ENCODE assay signal across 9 mouse cellular contexts in the genomic region with DNA sequence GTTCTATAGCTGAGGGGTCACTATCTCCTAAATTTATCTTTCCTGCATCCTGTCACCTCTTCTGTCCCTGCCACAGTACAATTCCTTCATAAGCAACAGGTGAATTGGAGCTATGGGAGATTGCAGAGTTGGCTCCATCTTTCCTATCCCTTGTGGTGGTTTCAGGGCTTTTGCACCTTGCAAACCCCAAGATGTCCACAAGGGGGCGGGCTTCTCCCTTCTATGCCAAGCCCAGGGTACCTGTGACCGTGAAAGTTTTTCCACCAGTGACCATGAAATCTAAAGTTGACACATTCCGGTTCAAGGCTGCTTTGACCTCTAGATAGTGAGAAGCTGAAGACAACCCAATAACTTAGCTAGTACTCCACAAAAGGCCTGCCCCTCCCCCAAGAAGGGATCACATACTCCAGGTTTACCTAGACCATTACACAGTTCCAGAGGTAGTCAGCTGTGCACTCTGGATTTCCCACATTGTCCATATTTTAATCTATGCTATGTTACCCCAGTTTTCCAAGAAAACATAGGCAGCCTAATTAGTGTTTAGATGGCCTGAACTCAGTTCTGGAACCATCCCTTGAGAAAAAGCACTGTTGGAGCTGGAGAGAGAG. TPM values are rescaled to one million over a fixed set of nuclear protein-coding genes. Genes with fewer than 3 reads are reported as not detected.
DNase-seq lines count a peak whose midpoint lies in the region; ATAC-seq and TF ChIP-seq lines count a peak whose summit lies in the region.
"Had no signal": no experiment of that assay in that cellular context is flagged by ENCODE, and none has a peak within 500 bp of the region (broad histone marks: within the 10 kb centered on the region; RNA-seq: fewer than 3 reads in every experiment).

No protein-coding gene starts in this region.

- H3K9me3 ChIP-seq in heart, postnatal 0 days (replicated peaks; ENCODE audit: control insufficient read depth, low read length), result no peaks in the 10 kb centered on the region
- H3K9me3 ChIP-seq in lung, embryonic 15.5 days, result no peaks in the 10 kb centered on the region

- peak; percentile 80 for TF ChIP-seq CTCF in heart, postnatal 0 days (IDR thresholded peaks at IDR 0.05; ENCODE audit: low read depth)

- no peak overlapping the region for H3K4me2 ChIP-seq in heart, postnatal 0 days (ENCODE audit: low read depth, low read length)
- no peak overlapping the region for H3K4me2 ChIP-seq in lung, embryonic 15.5 days

- DNase-seq in A20 (ENCODE audit: low read depth, low spot score), result peak; percentile 56
- peak; percentile 27 for DNase-seq in T-cell, adult 2 months (ENCODE audit: low spot score)
- DNase-seq in embryo, embryonic 11 days, result peak; percentile 71
- peak; percentile 35 for DNase-seq in heart, postnatal 0 days (ENCODE audit: low spot score)
- peak; percentile 87 to 89 for DNase-seq in kidney, postnatal 4 days
- peak; percentile 48 for DNase-seq in retina, adult 2 months (ENCODE audit: low read depth, low spot score)
- peak; percentile 64 for DNase-seq in thymus, postnatal 25 days

- H3K27me3 ChIP-seq in heart, postnatal 0 days (ENCODE audit: control insufficient read depth, insufficient read depth, low read length), result peaks cover 54% of the 10 kb centered on the region
- peaks cover 51% of the 10 kb centered on the region for H3K27me3 ChIP-seq in lung, embryonic 15.5 days

- H3K9ac ChIP-seq in heart, postnatal 0 days (replicated peaks; ENCODE audit: low read depth, low read length), result no peak overlapping the region
- no peak overlapping the region for H3K9ac ChIP-seq in lung, embryonic 15.5 days

- no peak overlapping the region for H3K27ac ChIP-seq in heart, postnatal 0 days (ENCODE audit: low read depth)
- H3K27ac ChIP-seq in lung, embryonic 15.5 days, result no peak overlapping the region

- no peak for TF ChIP-seq EP300 in heart, postnatal 0 days (IDR thresholded peaks at IDR 0.05; ENCODE audit: low read depth)

- H3K36me3 ChIP-seq in heart, postnatal 0 days (replicated peaks; ENCODE audit: control insufficient read depth, insufficient read depth, low read length), result no peaks in the 10 kb centered on the region
- no peaks in the 10 kb centered on the region for H3K36me3 ChIP-seq in lung, embryonic 15.5 days

- peak; percentile 11; the same call in 1 of the 2 replicates for ATAC-seq in heart, postnatal 0 days (ENCODE audit: insufficient read depth, low read depth)
- 0 out of 2 replicates have a peak, but pooled peaks have one; percentile 57 for ATAC-seq in lung, embryonic 15.5 days (ENCODE audit: borderline replicate concordance, extremely low read depth, low FRiP score, low TSS enrichment)

- 6% methylated on average over 3 of the region's 3 CpGs for WGBS in heart, postnatal 0 days
- 5% methylated on average over 3 of the region's 3 CpGs for WGBS in lung, embryonic 15.5 days

- H3K4me1 ChIP-seq in heart, postnatal 0 days (ENCODE audit: control insufficient read depth, insufficient read depth), result no peaks in the 10 kb centered on the region
- H3K4me1 ChIP-seq in lung, embryonic 15.5 days, result no peaks in the 10 kb centered on the region

- H3K4me3 ChIP-seq in heart, postnatal 0 days (ENCODE audit: low read depth, low read length), result no peak overlapping the region
- H3K4me3 ChIP-seq in lung, embryonic 15.5 days, result no peak overlapping the region
- H3K4me3 ChIP-seq: erythroblast, embryonic 14.5 days had no signal

RNA-seq across cellular contexts. Expression of gene Cyp26a1, which starts 6.4 kb away (rescaled TPM):
- total RNA-seq in heart, postnatal 0 days (2014; rRNA removed; ENCODE audit: low replicate concordance), result 0.08 and 0.46 TPM in 2 replicates
- 1.3 and 1.6 TPM in 2 replicates for polyA plus RNA-seq in heart, postnatal 0 days (2015; fragmentation: Nextera tagmentation; extraction: Ambion mirVana)
- 0.25 and 0.50 TPM in 2 replicates for polyA plus RNA-seq in lung, embryonic 15.5 days (2015; fragmentation: Nextera tagmentation; extraction: Ambion mirVana)
- polyA plus RNA-seq: erythroblast, embryonic 14.5 days had no signal

RNA-seq across cellular contexts. Expression of gene Cyp26c1, which starts 18.6 kb away (rescaled TPM):
- not detected in 2 replicates for total RNA-seq in heart, postnatal 0 days (2014; rRNA removed; ENCODE audit: low replicate concordance)
- not detected in 2 replicates for polyA plus RNA-seq in heart, postnatal 0 days (2015; fragmentation: Nextera tagmentation; extraction: Ambion mirVana)
- not detected in 2 replicates for polyA plus RNA-seq in lung, embryonic 15.5 days (2015; fragmentation: Nextera tagmentation; extraction: Ambion mirVana)
- polyA plus RNA-seq: erythroblast, embryonic 14.5 days had no signal

Comparison
In these comparisons a context has a peak if more than half of its experiments do, and no peak if none do; other contexts are left out.
1. DNase-seq: peak in every context shown above with its lines; median percentile 88 in kidney, postnatal 4 days; 71 in embryo, embryonic 11 days; 64 in thymus, postnatal 25 days; 56 in A20; 48 in retina, adult 2 months; 35 in heart, postnatal 0 days; 27 in T-cell, adult 2 months.